Mouse (Mus musculus): ENCODE data around the gene Ccr5.

DNA sequence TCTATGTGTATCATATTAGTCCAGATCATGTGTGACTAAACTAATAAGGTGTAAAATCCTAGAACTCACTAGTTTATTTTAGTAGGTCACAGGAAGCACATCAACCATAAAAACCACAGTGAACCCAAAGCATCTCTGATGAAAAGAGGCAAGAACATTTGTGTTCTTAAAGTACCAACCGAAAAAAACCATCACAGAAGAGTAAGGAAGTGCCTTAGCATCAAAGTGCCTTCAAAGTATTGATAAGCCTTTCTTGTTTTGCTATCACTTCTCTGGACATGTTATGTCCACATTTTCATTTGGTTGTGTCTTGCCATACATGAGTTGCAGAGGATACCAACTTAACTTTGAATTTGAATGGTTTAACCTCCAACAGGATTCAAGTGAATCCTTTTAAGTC is 21.0 kb upstream of the Ccr5 start:
- TF ChIP-seq POLR2A (IDR thresholded peaks at IDR 0.05; ENCODE audit: low read depth, low read length) (no peak), EP300 (IDR thresholded peaks at IDR 0.05; ENCODE audit: low read length) (no peak), TBP (conservative IDR thresholded peaks at IDR 0.05; ENCODE audit: low read depth, low read length) (no peak)
